9 mouse cellular contexts compared by ENCODE assay signal in genomic region chr2:29438530-29438862, GRCm38 (mm10).
DNase-seq lines count a peak whose midpoint lies in the region; ATAC-seq and TF ChIP-seq lines count a peak whose summit lies in the region.
"Had no signal": no experiment of that assay in that cellular context is flagged by ENCODE, and none has a peak within 500 bp of the region (broad histone marks: within the 10 kb centered on the region; RNA-seq: fewer than 3 reads in every experiment).

No protein-coding gene starts in this region.

- no peaks in the 10 kb centered on the region for H3K36me3 ChIP-seq in forebrain, embryonic 10.5 days (replicated peaks)
- no peaks in the 10 kb centered on the region for H3K36me3 ChIP-seq in forebrain, embryonic 11.5 days (ENCODE audit: control insufficient read depth, insufficient read depth, low read length)
- no peaks in the 10 kb centered on the region for H3K36me3 ChIP-seq in liver, adult 2 months (ENCODE audit: control insufficient read depth, insufficient read depth, low read length)
- H3K36me3 ChIP-seq in liver, postnatal 0 days (replicated peaks; ENCODE audit: insufficient read depth, low read length), result no peaks in the 10 kb centered on the region
- no peaks in the 10 kb centered on the region for H3K36me3 ChIP-seq in neural tube, embryonic 15.5 days

- no peak for TF ChIP-seq POLR2A in liver, adult 2 months (IDR thresholded peaks at IDR 0.05; ENCODE audit: extremely low read depth, insufficient read depth, low read length)

- peaks cover 49% of the 10 kb centered on the region for H3K4me1 ChIP-seq in forebrain, embryonic 10.5 days
- peaks cover 6% of the 10 kb centered on the region; the same call in 1 of the 2 replicates for H3K4me1 ChIP-seq in forebrain, embryonic 11.5 days (replicated peaks; ENCODE audit: control insufficient read depth, insufficient read depth, low read length)
- H3K4me1 ChIP-seq in liver, adult 2 months (ENCODE audit: control insufficient read depth, insufficient read depth, low read length), result peaks cover 18% of the 10 kb centered on the region
- peaks cover 21% of the 10 kb centered on the region for H3K4me1 ChIP-seq in liver, postnatal 0 days (ENCODE audit: insufficient read depth)
- H3K4me1 ChIP-seq in neural tube, embryonic 15.5 days, result peaks cover 25% of the 10 kb centered on the region

- WGBS in forebrain, embryonic 10.5 days, result 83% methylated on average over 5 of the region's 5 CpGs
- WGBS in forebrain, embryonic 11.5 days, result 84% methylated on average over 5 of the region's 5 CpGs
- 6% methylated on average over 5 of the region's 5 CpGs for WGBS in liver, adult 2 months
- WGBS in liver, postnatal 0 days (ENCODE audit: insufficient replicate concordance), result 57% methylated on average over 5 of the region's 5 CpGs
- WGBS in neural tube, embryonic 15.5 days, result 80% methylated on average over 5 of the region's 5 CpGs

- H3K4me3 ChIP-seq in forebrain, embryonic 10.5 days, result no peak overlapping the region
- no peak overlapping the region for H3K4me3 ChIP-seq in forebrain, embryonic 11.5 days (ENCODE audit: low read depth, low read length)
- no peak overlapping the region for H3K4me3 ChIP-seq in liver, adult 2 months (ENCODE audit: insufficient read depth, low read depth, low read length)
- H3K4me3 ChIP-seq in liver, postnatal 0 days (ENCODE audit: low read depth, low read length), result no peak overlapping the region
- H3K4me3 ChIP-seq in neural tube, embryonic 15.5 days (replicated peaks), result no peak overlapping the region

- no peak overlapping the region for H3K4me2 ChIP-seq in forebrain, embryonic 11.5 days (ENCODE audit: low read depth, low read length, severe bottlenecking)
- H3K4me2 ChIP-seq in liver, postnatal 0 days (ENCODE audit: low read depth, low read length), result no peak overlapping the region
- no peak overlapping the region for H3K4me2 ChIP-seq in neural tube, embryonic 15.5 days

- no peak for DNase-seq in forebrain, embryonic 10.5 days (ENCODE audit: extremely low spot score, low spot score)
- no peak for DNase-seq in forebrain, embryonic 11.5 days (ENCODE audit: low spot score)
- DNase-seq in liver, adult 2 months (ENCODE audit: extremely low read depth, low read depth, low spot score), result peak; percentile 96
- no peak for DNase-seq in liver
- DNase-seq in kidney, adult 8-10 months, result peak; percentile 23 to 42
- peak; percentile 29 for DNase-seq in liver, postnatal 0 days
- no peak for DNase-seq in cerebellum, adult 11 months

- TF ChIP-seq EP300 in liver, postnatal 0 days (IDR thresholded peaks at IDR 0.05; ENCODE audit: low read depth), result no peak

- 0 out of 2 replicates have a peak overlapping the region, but pooled peaks have one; percentile 48 for H3K27ac ChIP-seq in forebrain, embryonic 10.5 days
- no peak overlapping the region for H3K27ac ChIP-seq in forebrain, embryonic 11.5 days (ENCODE audit: low read depth, low read length)
- peak overlapping the region; percentile 60 for H3K27ac ChIP-seq in liver, adult 2 months (replicated peaks; ENCODE audit: insufficient read depth, low read depth, low read length)
- H3K27ac ChIP-seq in liver, postnatal 0 days (ENCODE audit: low read depth), result peak overlapping the region; percentile 66
- no peak overlapping the region for H3K27ac ChIP-seq in neural tube, embryonic 15.5 days (replicated peaks)

- no peak for ATAC-seq in forebrain, embryonic 11.5 days (replicated peaks; ENCODE audit: low FRiP score)
- peak; percentile 93 for ATAC-seq in liver, postnatal 0 days
- ATAC-seq in neural tube, embryonic 15.5 days (ENCODE audit: low FRiP score), result no peak
- ATAC-seq: activated CD4-positive, CD25-positive, alpha-beta regulatory T cell, adult 4 months had no signal

- no peaks in the 10 kb centered on the region for H3K9me3 ChIP-seq in forebrain, embryonic 10.5 days
- H3K9me3 ChIP-seq in forebrain, embryonic 11.5 days (ENCODE audit: control insufficient read depth, low read length), result no peaks in the 10 kb centered on the region
- no peaks in the 10 kb centered on the region for H3K9me3 ChIP-seq in liver, postnatal 0 days (ENCODE audit: low read length)
- no peaks in the 10 kb centered on the region for H3K9me3 ChIP-seq in neural tube, embryonic 15.5 days (replicated peaks)

- no peak for TF ChIP-seq CTCF in liver, adult 2 months (IDR thresholded peaks at IDR 0.05; ENCODE audit: low read depth, low read length)
- TF ChIP-seq CTCF in liver, postnatal 0 days (IDR thresholded peaks at IDR 0.05; ENCODE audit: low read depth), result no peak

- no peak overlapping the region for H3K9ac ChIP-seq in forebrain, embryonic 11.5 days (ENCODE audit: low read length)
- H3K9ac ChIP-seq in liver, adult 2 months (ENCODE audit: low read depth, low read length), result no peak overlapping the region
- no peak overlapping the region for H3K9ac ChIP-seq in liver, postnatal 0 days (replicated peaks)
- no peak overlapping the region for H3K9ac ChIP-seq in neural tube, embryonic 15.5 days (replicated peaks)

- H3K27me3 ChIP-seq in forebrain, embryonic 10.5 days (ENCODE audit: poor library complexity, severe bottlenecking), result no peaks in the 10 kb centered on the region
- H3K27me3 ChIP-seq in forebrain, embryonic 11.5 days (ENCODE audit: control insufficient read depth, insufficient read depth, low read length), result no peaks in the 10 kb centered on the region
- no peaks in the 10 kb centered on the region for H3K27me3 ChIP-seq in liver, adult 2 months (ENCODE audit: control insufficient read depth, insufficient read depth, low read length)
- no peaks in the 10 kb centered on the region for H3K27me3 ChIP-seq in liver, postnatal 0 days (ENCODE audit: insufficient read depth, low read length)
- H3K27me3 ChIP-seq in neural tube, embryonic 15.5 days (replicated peaks), result no peaks in the 10 kb centered on the region

- no peaks in the 10 kb centered on the region for H3K79me2 ChIP-seq in liver, adult 2 months (ENCODE audit: control insufficient read depth, insufficient read depth, low read length)

Comparison
In these comparisons a context has a peak if more than half of its experiments do, and no peak if none do; other contexts are left out.
1. DNase-seq: peak in liver, adult 2 months (single experiment), kidney, adult 8-10 months (2 of 2) and liver, postnatal 0 days (single experiment); none in forebrain, embryonic 10.5 days (single experiment), forebrain, embryonic 11.5 days (single experiment), liver (single experiment) and cerebellum, adult 11 months (single experiment).
2. H3K27ac ChIP-seq: peak in forebrain, embryonic 10.5 days (single experiment), liver, adult 2 months (single experiment) and liver, postnatal 0 days (single experiment); none in forebrain, embryonic 11.5 days (single experiment) and neural tube, embryonic 15.5 days (single experiment).